Mouse (Mus musculus) liver, embryonic 11.5 days (tissue): Measurements from ENCODE around the gene Trrap. TPM values are rescaled to one million over a fixed set of nuclear protein-coding genes. Genes with fewer than 3 reads are reported as not detected.
A peak's percentile ranks its signal among the peaks of the same experiment; 100 is the strongest.

Source experiments
- ATAC-seq: fragments of 200-750 bp; cut with Nextera tagmentation; replicated peaks from 2 replicates; pipeline ENCODE4 v1.8.0; 2017; ENCODE audit warnings: moderate number of reproducible peaks, mild to moderate bottlenecking, moderate TSS enrichment, moderate library complexity; ENCODE audit not compliant: low FRiP score
- DNase-seq: peaks from one replicate; pipeline ENCODE4 v3.0.0-alpha.2; 2017; ENCODE audit warnings: low spot score
- H3K27ac ChIP-seq: fragments of 300-500 bp; sonication (generic); 2 replicates; pipeline ENCODE4 v1.5.1; 2014; ENCODE audit warnings: mild to moderate bottlenecking, low read depth, low read length, control low read depth
- H3K27me3 ChIP-seq: fragments of 300-500 bp; sonication (generic); replicated peaks from 2 replicates; pipeline ENCODE4 v1.6.1; 2014; ENCODE audit warnings: low read length, mixed read lengths; ENCODE audit not compliant: control insufficient read depth, insufficient read depth
- H3K36me3 ChIP-seq: fragments of 300-500 bp; sonication (generic); 2 replicates; pipeline ENCODE4 v1.6.1; 2014; ENCODE audit warnings: mild to moderate bottlenecking, low read length, moderate library complexity, mixed read lengths; ENCODE audit not compliant: control insufficient read depth, insufficient read depth
- H3K4me1 ChIP-seq: fragments of 300-500 bp; sonication (generic); replicated peaks from 2 replicates; pipeline ENCODE4 v1.6.1; 2014; ENCODE audit warnings: low read length, mixed read lengths; ENCODE audit not compliant: control insufficient read depth, insufficient read depth
- H3K4me2 ChIP-seq: fragments of 300-500 bp; sonication (generic); 2 replicates; pipeline ENCODE4 v1.6.1; 2014; ENCODE audit warnings: mild to moderate bottlenecking, control low read depth, moderate library complexity
- H3K4me3 ChIP-seq: fragments of 300-500 bp; sonication (generic); 2 replicates; pipeline ENCODE4 v1.5.1; 2014; ENCODE audit warnings: low read depth, low read length, control low read depth
- H3K9ac ChIP-seq: fragments of 300-500 bp; sonication (generic); 2 replicates; pipeline ENCODE4 v1.6.1; 2014; ENCODE audit warnings: low read depth, low read length, control low read depth
- H3K9me3 ChIP-seq: fragments of 300-500 bp; sonication (generic); 2 replicates; pipeline ENCODE4 v1.6.1; 2016; ENCODE audit warnings: low read length, inconsistent platforms, mixed read lengths; ENCODE audit not compliant: control insufficient read depth
- WGBS: fragments of 180-500 bp; shearing (Covaris S2); extraction: QIAGEN DNeasy Blood & Tissue Kit; methylation state at CpG from one replicate; pipeline ENCODE4 v1.1.7; 2014; 5-methylcytosine and 5-hydroxymethylcytosine counted together
- polyA plus RNA-seq: library from polyadenylated mRNA; unstranded; fragments of >200 nt; fragmentation: Nextera tagmentation; extraction: Ambion mirVana; gene quantifications from 2 replicates; pipeline ENCODE4 v1.2.1, GENCODE M21; 2014

Trrap gene
- polyA plus RNA-seq, 1 experiment from 2014 or later, result 64.2 TPM

DNA sequence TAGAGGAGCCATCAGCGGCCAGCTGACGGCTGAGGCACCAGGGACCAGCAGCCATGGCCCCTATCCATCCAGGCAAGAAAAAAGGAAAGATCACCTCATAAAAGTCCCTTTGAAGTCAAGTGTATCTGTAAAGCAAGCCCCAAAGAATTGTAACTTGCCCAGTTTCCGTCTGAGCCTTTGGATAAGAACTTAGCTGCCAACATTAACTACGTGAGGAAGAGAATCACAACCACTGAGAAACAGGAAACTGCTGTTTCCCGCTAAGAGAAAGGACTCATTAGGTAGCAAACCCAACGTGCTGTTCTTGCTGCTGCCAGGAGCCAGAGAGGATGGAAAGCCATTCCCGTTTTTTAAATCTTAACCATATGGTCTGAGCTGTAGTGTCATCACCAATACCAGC lies 103.2 kb downstream of the Trrap start:
- ATAC-seq (no peak), DNase-seq (no peak)
- no peaks in the 10 kb centered on the region for H3K36me3 ChIP-seq
- no peak overlapping the region for H3K4me3 ChIP-seq
- no peak overlapping the region for H3K27ac ChIP-seq
- 56% methylated on average over 7 of the region's 7 CpGs for WGBS
- H3K27me3 ChIP-seq, result no peaks in the 10 kb centered on the region
- no peaks in the 10 kb centered on the region for H3K9me3 ChIP-seq
- no peak overlapping the region for H3K4me2 ChIP-seq
- no peaks in the 10 kb centered on the region; the same call in 1 of the 2 replicates for H3K4me1 ChIP-seq
- H3K9ac ChIP-seq, result no peak overlapping the region

DNA sequence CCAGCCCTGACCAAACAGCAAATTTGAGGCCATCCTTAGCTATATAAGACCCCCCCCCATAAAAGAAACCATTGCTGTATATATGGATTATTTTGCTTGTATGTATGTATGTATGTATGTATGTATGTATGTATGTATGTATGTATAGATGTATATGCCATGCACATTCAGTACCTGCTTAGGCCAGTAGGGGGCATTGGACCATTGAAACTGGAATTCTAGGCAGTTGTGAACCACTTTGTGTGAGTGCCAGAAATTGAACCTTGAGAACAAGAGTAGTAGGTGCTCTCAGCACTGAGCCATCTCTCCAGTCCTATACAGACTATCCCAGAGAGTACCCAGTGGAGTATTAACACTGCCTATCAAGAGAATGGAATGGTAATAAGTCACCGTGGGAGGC lies 104.2 kb downstream of the Trrap start:
- Histone ChIP-seq H3K4me3 (no peak overlapping the region), H3K9ac (no peak overlapping the region), H3K9me3 (no peaks in the 10 kb centered on the region), H3K36me3 (no peaks in the 10 kb centered on the region), H3K4me1 (no peaks in the 10 kb centered on the region; the same call in 1 of the 2 replicates), H3K27me3 (no peaks in the 10 kb centered on the region), H3K27ac (no peak overlapping the region), H3K4me2 (no peak overlapping the region)
- ATAC-seq, result no peak
- 92% methylated on average over 1 of the region's 1 CpGs for WGBS
- no peak for DNase-seq

DNA sequence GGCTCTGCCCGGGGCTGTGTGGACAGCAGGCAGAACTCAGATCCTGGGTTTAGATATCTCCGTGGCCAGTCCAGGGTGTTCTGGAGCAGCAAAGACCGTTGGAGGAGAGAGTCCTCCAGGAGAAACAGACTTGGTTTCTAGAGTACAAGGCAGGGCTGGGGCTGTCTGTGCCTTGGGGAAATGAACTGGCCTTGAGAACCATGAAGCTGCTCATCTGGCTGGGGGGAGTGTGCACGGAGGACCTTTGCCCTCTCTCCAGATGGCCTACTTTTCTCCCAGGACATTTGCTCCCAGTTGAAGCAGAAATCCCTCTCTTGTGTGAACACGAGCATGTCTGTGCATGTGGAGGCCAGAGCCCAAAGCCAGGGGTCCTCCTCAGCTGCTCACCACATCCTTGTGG lies 104.8 kb downstream of the Trrap start:
- Histone ChIP-seq H3K27me3 (no peaks in the 10 kb centered on the region), H3K36me3 (no peaks in the 10 kb centered on the region), H3K4me1 (no peaks in the 10 kb centered on the region; the same call in 1 of the 2 replicates), H3K9me3 (no peaks in the 10 kb centered on the region), H3K27ac (no peak overlapping the region), H3K9ac (no peak overlapping the region), H3K4me2 (no peak overlapping the region), H3K4me3 (no peak overlapping the region)
- ATAC-seq (no peak), DNase-seq (no peak)
- 69% methylated on average over 5 of the region's 5 CpGs for WGBS

DNA sequence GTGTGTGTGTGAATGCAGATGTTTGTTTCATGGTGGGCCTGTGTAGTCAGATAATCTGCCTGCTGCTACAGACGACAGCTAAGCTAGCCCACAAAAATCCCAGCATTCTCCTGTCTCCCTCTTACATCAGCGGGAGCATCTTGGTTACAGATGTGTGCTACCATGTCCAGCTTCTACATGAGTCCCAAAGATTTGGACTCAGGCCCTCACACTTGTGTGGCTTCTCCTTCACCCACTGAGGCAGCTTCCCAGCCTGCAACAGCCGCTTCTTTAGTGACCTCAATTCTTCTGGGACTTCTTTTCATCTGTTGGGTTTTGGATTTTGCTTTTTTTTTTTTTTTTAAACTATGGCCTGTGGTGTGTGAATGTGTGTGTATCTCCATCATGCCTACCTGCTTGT lies 105.3 kb downstream of the Trrap start:
- no peak overlapping the region for H3K4me2 ChIP-seq
- no peaks in the 10 kb centered on the region for H3K9me3 ChIP-seq
- H3K27me3 ChIP-seq, result no peaks in the 10 kb centered on the region
- no peaks in the 10 kb centered on the region; the same call in 1 of the 2 replicates for H3K4me1 ChIP-seq
- H3K4me3 ChIP-seq, result no peak overlapping the region
- H3K27ac ChIP-seq, result no peak overlapping the region
- no peak overlapping the region for H3K9ac ChIP-seq
- WGBS, result 64% methylated on average over 3 of the region's 3 CpGs
- ATAC-seq (no peak), DNase-seq (no peak)
- H3K36me3 ChIP-seq, result no peaks in the 10 kb centered on the region; the same call in 1 of the 2 replicates

DNA sequence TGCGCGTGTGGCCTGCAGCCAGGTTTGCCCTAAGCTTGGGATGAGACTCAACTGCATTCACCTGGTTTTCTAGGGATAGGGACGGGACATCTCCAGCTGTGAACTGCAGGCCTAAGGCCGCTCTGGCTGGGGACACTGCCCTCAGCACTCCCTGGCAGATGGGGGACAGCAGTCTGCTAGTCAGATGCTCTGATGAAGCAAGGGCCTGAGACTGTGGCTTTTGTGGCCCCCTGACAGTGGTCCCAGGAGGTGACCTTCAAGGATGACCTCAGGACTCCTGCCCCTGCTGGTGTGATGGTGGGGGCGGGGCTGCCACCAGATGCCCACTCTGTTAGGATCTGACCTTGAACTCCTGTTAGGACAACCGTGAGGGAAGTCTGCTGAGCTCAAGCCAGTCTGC lies 107.7 kb downstream of the Trrap start:
- Histone ChIP-seq H3K4me3 (no peak overlapping the region), H3K9me3 (no peaks in the 10 kb centered on the region), H3K27me3 (no peaks in the 10 kb centered on the region), H3K4me1 (no peaks in the 10 kb centered on the region; the same call in 1 of the 2 replicates), H3K27ac (no peak overlapping the region), H3K9ac (no peak overlapping the region), H3K4me2 (no peak overlapping the region), H3K36me3 (no peaks in the 10 kb centered on the region; the same call in 1 of the 2 replicates)
- WGBS, result 87% methylated on average over 6 of the region's 6 CpGs
- ATAC-seq, result peak; percentile 23; the same call in 1 of the 2 replicates
- no peak for DNase-seq

DNA sequence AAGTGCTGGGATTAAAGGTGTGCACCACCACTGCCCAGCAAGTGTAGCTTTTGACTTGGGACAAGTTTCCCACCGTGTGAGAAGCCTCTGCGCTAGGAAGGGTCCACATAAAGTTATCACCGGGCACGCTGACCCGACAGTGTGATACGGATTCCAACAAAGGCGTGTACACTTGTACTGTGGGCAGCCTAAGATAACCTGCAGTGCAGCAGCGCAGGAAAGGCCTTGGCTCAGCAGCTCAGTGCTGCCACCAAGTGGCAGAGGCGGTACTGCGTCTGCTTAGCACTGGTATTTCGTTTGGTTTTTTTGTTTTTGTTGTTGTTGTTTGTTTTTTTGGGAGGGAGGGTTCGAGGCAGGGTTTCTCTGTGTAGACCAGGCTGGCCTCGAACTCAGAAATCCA lies 108.4 kb downstream of the Trrap start:
- WGBS, result 6% methylated on average over 13 of the region's 13 CpGs

DNA sequence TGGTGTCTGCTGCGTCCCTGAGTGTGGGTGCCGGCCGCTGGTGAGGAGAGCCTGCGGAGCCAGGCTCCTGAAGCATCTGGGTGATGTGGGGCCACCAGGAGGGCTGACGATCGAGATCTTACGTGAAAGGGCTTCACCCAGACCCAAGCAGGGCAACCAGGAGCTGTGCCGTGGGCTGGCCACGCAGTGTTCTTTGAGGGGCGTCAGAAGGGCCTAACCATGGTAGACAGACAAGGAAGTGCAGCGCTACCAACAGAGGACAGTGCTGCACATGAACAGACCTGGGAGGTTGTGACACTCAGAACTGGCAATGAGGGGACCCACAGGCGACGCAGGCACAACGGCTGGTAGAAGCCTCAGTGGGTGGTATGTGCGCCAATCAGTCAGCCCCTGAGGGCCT lies 109.5 kb downstream of the Trrap start:
- DNase-seq (no peak), ATAC-seq (no peak)
- H3K9ac ChIP-seq, result no peak overlapping the region
- no peak overlapping the region for H3K4me3 ChIP-seq
- H3K27ac ChIP-seq, result no peak overlapping the region
- H3K9me3 ChIP-seq, result no peaks in the 10 kb centered on the region
- no peaks in the 10 kb centered on the region; the same call in 1 of the 2 replicates for H3K36me3 ChIP-seq
- no peaks in the 10 kb centered on the region; the same call in none of the 2 replicates for H3K4me1 ChIP-seq
- no peaks in the 10 kb centered on the region for H3K27me3 ChIP-seq
- 90% methylated on average over 15 of the region's 15 CpGs for WGBS
- H3K4me2 ChIP-seq, result no peak overlapping the region

More for the DNA sequence above, 108.4 kb downstream of the Trrap start:
- Histone ChIP-seq H3K27me3 (no peaks in the 10 kb centered on the region), H3K36me3 (no peaks in the 10 kb centered on the region; the same call in 1 of the 2 replicates), H3K4me1 (no peaks in the 10 kb centered on the region; the same call in 1 of the 2 replicates), H3K9me3 (no peaks in the 10 kb centered on the region), H3K4me2 (no peak overlapping the region), H3K9ac (no peak overlapping the region), H3K27ac (no peak overlapping the region), H3K4me3 (no peak overlapping the region)
- ATAC-seq, result peak; percentile 77
- peak; percentile 46 for DNase-seq

DNA sequence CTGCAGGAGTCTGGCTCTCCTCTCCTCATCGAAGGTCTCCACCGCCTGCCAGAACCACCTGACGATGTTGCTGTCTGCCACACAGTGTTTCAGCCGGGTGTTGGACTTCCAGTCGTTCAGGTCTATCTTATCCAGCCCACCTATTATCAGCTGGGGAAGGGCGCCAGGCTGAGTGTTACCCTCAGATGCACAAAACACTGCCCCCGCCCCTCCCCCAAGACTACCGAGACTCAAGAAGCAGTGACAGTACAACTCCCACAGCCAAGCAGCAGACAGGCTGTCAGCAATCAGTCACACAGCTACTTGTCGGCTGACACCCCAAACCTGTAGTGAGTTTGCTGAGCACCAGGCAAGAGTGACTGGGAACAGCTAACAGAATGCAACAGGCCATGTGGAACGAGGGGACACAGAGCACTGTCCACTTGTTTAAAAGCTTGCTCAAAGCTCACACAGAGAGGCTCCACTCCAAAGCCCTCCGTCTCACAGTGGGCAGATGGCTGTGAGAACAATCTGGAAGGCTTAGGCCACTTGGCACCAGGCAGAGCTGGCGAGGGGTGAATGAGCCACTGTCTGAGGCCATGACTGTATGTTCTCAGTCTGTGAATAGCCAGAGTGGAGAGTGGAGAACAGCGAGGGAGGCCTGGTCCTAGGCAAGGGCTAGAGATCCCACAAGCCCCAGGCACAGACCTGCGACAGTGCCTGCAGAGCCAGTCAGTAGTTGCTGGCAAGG lies 114.3 kb downstream of the Trrap start:
- 74% methylated on average over 14 of the region's 14 CpGs for WGBS

More for the DNA sequence above, 114.3 kb downstream of the Trrap start:
- Histone ChIP-seq H3K4me2 (no peak overlapping the region), H3K9me3 (no peaks in the 10 kb centered on the region), H3K27me3 (no peaks in the 10 kb centered on the region), H3K4me1 (no peaks in the 10 kb centered on the region; the same call in 1 of the 2 replicates), H3K27ac (no peak overlapping the region), H3K4me3 (no peak overlapping the region), H3K9ac (no peak overlapping the region), H3K36me3 (peaks cover 9% of the 10 kb centered on the region; the same call in 1 of the 2 replicates)
- DNase-seq, result no peak
- ATAC-seq, result no peak
